Mouse (Mus musculus) kidney, postnatal 10 days (tissue): ENCODE data around the gene Lrp6.

Experiments used
- DNase-seq: peaks from one replicate; pipeline ENCODE4 v3.0.0; 2021; ENCODE audit warnings: mixed read lengths

Gene Lrp6

GRCm38 (mm10) chr6:134567986-134568556 lies 1.3 kb upstream of the Lrp6 start:
- no peak for DNase-seq

GRCm38 (mm10) chr6:134566248-134566817 lies 432 bp downstream of the Lrp6 start:
- no peak for DNase-seq

- peak; percentile 36 for DNase-seq
Observed at GRCm38 (mm10) chr6:134565606-134566247, 1.0 kb downstream of the Lrp6 start.

GRCm38 (mm10) chr6:134564539-134564938 lies 2.2 kb downstream of the Lrp6 start:
- DNase-seq, result no peak

DNA sequence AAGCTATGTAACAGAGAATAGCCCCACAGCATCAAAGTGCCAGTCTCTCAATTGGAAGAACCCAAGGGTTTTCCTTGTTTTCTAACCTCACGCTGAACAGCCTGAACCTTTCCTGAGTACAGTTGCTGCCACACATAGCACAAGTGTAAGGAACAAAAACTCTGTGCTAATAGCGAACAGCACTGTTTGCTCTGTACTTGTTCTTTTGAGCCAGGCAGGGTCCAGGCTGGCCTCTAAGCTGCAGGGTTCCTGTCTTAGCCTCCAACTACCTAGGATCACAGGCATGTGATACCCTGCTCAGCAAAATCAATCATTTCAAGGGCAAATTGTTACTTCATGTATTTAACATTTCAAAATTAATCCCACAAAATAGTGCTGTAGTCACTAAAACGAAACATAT lies 7.1 kb downstream of the Lrp6 start:
- DNase-seq, result no peak

DNA sequence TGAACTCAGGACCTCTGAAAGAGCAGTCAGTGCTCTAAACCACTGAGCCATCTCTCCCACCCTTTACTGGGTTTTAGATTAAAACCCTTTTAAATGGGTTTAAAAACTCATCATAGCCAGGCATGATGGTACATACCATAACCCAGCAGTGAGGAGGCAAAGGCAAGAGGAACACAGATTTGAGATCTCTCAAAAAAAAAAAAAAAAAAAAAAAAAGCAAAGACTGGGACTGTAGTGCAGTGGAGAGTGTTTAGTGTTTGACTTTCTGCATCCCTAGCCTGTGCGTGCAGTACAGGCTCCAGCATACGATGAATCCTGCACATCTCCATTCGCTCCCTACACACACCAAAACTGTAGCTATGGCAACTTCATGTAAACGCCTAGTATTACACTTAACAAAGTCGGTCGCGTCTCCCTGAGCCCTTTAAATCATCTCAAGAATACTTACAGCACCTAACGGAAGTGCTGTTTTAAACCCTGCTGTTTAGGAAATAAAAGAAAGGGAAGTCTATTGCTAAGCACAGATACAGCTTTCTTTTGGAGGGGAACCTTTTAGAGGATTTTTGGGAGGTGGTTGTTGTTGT lies 8.1 kb downstream of the Lrp6 start:
- no peak for DNase-seq

- no peak for DNase-seq
Observed at GRCm38 (mm10) chr6:134557043-134557442, 9.7 kb downstream of the Lrp6 start.

DNA sequence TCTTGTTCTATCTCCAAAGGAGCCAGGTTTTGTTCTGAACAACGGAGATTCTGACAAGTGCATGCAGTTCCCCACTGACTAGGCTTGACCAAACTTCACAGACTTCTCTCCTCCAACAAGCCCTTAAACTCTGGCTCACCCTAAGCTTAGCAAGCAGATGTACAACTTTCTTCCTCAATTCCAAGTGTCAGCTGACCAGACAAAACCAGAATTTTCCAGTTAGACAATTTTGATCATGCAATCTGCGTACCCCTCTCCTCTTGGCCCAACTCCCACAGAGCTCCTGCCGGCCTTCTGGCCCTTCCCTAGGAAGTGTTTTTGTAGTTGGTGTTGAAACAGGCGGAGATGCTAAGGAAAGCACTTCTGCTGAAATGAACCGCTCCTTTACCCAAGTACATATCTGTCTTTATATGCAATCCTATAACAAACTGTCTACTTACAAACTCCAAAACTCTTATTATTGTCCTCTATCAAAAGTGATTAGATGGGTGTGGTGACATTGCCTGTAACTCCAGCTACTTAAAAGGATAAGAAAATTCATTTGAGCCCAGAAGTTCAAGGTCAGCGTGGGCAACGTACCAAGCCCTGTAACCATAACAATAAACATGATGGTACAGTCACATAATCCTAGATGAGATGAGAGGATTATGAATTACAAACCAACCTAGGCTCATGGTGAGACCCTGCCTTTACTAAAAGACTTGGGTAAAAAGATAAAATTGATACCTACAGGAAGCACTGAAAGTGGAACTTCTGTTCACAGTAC lies 10.4 kb downstream of the Lrp6 start:
- no peak for DNase-seq

GRCm38 (mm10) chr6:134555178-134555577 lies 11.6 kb downstream of the Lrp6 start:
- DNase-seq, result no peak

DNA sequence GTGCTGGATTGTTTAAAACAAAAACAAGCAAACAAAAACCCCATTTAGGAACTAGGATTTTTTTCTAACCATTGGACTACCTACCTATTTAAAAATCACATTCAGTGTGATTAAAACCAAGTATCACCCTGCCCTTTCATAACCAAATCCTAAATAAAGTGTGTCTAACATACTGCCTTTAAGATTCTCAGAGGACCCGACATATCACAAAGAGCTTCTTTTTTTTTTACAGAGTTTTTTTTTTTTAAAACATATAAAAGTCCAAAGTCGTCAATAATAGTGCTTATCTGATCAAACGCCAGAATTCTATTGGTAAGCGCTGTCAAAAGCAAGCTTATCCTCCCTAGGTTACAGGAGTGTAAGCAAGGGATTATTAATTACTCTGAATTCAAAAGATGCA lies 12.5 kb downstream of the Lrp6 start:
- no peak for DNase-seq

DNA sequence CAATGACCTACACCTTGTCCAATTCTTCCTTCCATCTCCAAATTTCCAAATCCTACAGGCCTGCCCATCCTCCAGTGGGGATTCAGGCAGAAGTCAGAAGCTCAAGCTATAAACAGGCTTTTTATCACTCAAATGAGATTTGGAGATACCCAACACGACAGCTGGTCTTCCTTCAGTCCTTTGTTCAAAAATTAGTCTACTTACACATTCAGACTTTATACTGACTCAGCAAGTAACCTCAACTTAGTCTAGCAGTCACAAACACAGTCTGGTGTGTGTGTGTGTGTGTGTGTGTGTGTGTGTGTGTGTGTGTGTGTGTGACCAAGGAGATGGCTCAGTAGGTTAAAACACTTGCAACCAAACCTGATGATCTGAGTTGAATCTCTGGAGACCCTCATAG lies 15.8 kb downstream of the Lrp6 start:
- DNase-seq, result no peak

DNA sequence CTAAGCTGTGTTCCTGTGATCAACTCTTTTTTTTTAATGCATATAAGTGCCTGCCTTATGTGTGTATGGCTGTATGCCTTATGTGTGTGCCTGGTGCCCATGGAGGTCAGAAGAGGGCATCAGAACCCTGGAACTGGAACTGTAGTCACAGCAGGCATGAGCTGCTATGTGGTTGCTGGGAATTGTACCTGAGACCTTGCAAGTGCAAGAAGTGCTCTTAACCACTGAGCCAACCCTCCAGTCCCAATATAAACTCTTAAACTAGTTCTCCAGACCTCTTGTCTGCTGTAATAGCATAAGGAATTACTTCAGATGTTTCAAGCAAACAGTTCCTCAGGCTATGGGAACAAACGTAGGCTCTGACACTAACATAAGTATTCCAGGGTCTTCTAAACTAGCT lies 16.4 kb downstream of the Lrp6 start:
- DNase-seq, result no peak

GRCm38 (mm10) chr6:134544843-134545242 lies 21.9 kb downstream of the Lrp6 start:
- DNase-seq, result no peak

- DNase-seq, result no peak
Observed at GRCm38 (mm10) chr6:134544093-134544492, 22.7 kb downstream of the Lrp6 start.

GRCm38 (mm10) chr6:134543607-134544006 lies 23.2 kb downstream of the Lrp6 start:
- DNase-seq, result no peak

- no peak for DNase-seq
Observed at GRCm38 (mm10) chr6:134542374-134542773, 24.4 kb downstream of the Lrp6 start.

DNA sequence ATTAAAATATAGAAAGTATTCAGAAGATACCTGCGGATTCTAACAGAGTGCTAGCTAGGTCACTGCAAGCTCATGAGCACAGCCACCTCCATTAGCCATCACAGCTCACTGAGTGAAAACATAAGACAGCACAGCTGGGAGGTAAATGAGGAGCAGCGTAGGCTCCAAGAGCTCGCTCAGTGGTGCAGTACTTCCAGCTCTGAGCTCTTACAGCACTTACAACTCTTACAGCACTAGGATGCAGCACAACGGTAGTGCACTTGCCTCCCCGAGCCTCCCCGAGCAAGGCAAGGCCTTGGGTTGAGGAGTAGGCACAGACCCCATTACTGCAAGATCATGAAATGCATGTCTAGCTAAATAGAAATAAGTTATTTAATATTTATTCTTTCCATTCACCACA lies 26.6 kb downstream of the Lrp6 start:
- DNase-seq, result no peak

DNA sequence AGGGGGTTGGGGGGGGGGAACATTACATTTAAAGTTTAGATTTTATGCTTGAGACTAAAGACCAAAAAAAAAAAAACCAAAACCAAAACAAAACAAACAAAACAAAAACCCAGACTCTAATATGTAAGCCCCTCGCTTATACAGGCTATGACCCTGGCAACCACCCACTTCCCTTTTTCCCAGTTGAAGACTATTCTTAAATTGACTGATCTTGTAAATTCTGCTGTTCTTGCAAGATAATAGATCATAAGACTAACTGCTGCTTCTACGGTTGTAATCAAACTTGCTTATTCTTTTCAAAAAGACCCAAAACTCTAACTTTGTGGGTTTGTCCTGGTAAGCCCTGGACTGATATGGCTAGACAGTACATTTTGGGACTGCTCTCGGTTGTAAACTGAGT lies 27.3 kb downstream of the Lrp6 start:
- DNase-seq, result no peak

DNA sequence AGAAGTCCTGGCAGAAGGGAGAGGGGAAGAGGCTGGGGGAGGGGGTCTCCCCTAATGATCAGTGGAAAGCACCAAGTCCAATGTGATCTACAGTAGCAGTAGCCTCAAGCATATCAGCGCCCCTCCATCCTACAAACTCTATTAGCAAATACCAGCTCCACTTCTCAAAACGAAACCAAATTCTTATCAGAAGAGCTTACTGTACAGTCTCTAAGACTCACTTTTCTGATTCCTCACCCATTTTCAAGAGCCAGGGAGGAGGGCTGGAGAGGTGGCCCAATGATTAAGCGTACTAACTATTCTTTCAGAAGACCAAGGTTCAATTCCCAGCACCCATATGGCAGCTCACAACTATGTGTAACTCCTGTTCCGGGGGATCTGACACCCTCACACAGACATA lies 28.0 kb downstream of the Lrp6 start:
- no peak for DNase-seq

DNA sequence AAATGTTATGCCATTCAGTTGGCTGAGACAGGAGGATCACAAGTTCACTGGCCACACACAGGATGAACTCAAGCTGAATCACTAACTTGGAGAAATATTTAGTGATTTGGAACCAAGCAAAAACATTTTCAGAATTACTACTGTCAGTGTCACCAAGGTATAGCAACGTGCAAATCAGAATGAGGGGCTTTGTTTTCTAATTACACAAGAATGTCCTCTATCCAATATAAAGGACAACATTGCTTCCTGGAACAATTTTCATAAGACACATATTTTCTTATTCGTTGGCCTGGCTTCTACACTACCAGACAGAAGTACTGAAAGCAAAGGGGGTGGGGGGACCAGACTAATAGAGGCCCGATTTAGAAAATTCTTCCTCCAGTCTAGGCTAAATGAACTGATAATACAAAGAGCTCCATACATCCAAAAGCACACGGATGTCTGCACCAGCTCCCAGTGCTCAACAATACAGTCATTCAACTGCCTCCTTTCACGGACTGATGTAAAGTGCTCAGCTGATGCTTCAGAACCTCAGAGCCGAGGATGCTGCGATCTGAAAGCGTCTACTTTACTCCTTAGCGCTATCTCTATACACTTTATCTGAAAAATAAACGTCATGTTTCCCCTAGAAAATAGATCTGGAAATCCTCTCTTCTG lies 29.2 kb downstream of the Lrp6 start:
- DNase-seq, result no peak

- no peak for DNase-seq
Observed at GRCm38 (mm10) chr6:134535169-134535568, 31.6 kb downstream of the Lrp6 start.

GRCm38 (mm10) chr6:134533021-134533420 lies 33.7 kb downstream of the Lrp6 start:
- no peak for DNase-seq

DNA sequence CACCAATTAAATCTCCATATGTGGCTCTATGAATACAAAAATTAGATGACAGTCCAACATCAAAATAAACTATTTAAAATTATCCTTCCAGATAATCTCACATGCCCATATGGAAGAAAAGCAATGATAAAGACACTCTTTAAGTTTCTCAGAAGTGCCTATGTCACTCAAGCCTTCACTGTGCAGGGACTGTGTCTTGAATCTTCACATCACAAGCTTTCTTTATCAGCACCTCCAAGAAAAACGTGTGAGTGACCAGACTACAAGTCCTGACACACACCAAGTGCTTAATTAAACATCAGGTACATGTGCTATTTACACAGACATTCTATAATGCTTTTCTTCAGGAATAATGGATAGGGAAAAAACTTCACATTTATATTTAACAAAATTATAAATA lies 34.8 kb downstream of the Lrp6 start:
- no peak for DNase-seq
